Mouse (Mus musculus) stomach, postnatal 0 days (tissue): Measurements from ENCODE around the gene Apool. TPM values are rescaled to one million over a fixed set of nuclear protein-coding genes. Genes with fewer than 3 reads are reported as not detected.

Experiments
- ATAC-seq: fragments of 200-750 bp; cut with Nextera tagmentation; 2 replicates; pipeline ENCODE4 v1.8.0; 2017; ENCODE audit not compliant: low FRiP score, low TSS enrichment
- DNase-seq: peaks from one replicate; pipeline ENCODE4 v3.0.0-alpha.2; 2016; ENCODE audit warnings: low spot score
- H3K27ac ChIP-seq: fragments of 300-500 bp; sonication (generic); replicated peaks from 2 replicates; pipeline ENCODE4 v1.5.1; 2014; ENCODE audit warnings: mild to moderate bottlenecking, control low read depth
- H3K27me3 ChIP-seq: fragments of 300-500 bp; sonication (generic); 2 replicates; pipeline ENCODE4 v1.6.1; 2014; ENCODE audit warnings: low read length; ENCODE audit not compliant: control insufficient read depth, insufficient read depth
- H3K36me3 ChIP-seq: fragments of 300-500 bp; sonication (generic); 2 replicates; pipeline ENCODE4 v1.6.1; 2014; ENCODE audit warnings: low read length, mixed read lengths; ENCODE audit not compliant: control insufficient read depth, insufficient read depth
- H3K4me1 ChIP-seq: fragments of 300-500 bp; sonication (generic); replicated peaks from 2 replicates; pipeline ENCODE4 v1.6.1; 2014; ENCODE audit warnings: antibody characterized with exemption; ENCODE audit not compliant: control insufficient read depth, insufficient read depth
- H3K4me2 ChIP-seq: fragments of 300-500 bp; sonication (generic); replicated peaks from 2 replicates; pipeline ENCODE4 v1.6.1; 2014; ENCODE audit warnings: low read depth, mild to moderate bottlenecking, control low read depth, moderate library complexity
- H3K4me3 ChIP-seq: fragments of 300-500 bp; sonication (generic); 2 replicates; pipeline ENCODE4 v1.5.1; 2014; ENCODE audit warnings: low read depth, low read length, control low read depth
- H3K9ac ChIP-seq: fragments of 300-500 bp; sonication (generic); 2 replicates; pipeline ENCODE4 v1.6.1; 2014; ENCODE audit warnings: mild to moderate bottlenecking, low read length, control low read depth, mixed read lengths
- H3K9me3 ChIP-seq: fragments of 300-500 bp; sonication (generic); 2 replicates; pipeline ENCODE4 v1.6.1; 2016; ENCODE audit warnings: low read length; ENCODE audit not compliant: control insufficient read depth
- CTCF ChIP-seq: IDR thresholded peaks from 2 replicates; pipeline ENCODE4 v1.5.1; 2016; ENCODE audit warnings: antibody characterized with exemption, low read depth, mild to moderate bottlenecking, moderate library complexity
- EP300 ChIP-seq: optimal IDR thresholded peaks from 2 replicates; pipeline ENCODE3; 2016; ENCODE audit warnings: antibody characterized with exemption
- WGBS: fragments of 180-500 bp; shearing (Covaris S2); extraction: QIAGEN DNeasy Blood & Tissue Kit; methylation state at CpG from one replicate; pipeline ENCODE4 v1.1.7; 2014; 5-methylcytosine and 5-hydroxymethylcytosine counted together
- polyA plus RNA-seq: library from polyadenylated mRNA; unstranded; fragments of >200 nt; fragmentation: Nextera tagmentation; extraction: Ambion mirVana; gene quantifications from 2 replicates; pipeline ENCODE4 v1.2.1, GENCODE M21; 2015

The Apool gene
- polyA plus RNA-seq, 1 experiment from 2014 or later, result 38.7 TPM

- ATAC-seq, result no peak
- H3K9me3 ChIP-seq, result no peaks in the 10 kb centered on the region
- no peak overlapping the region for H3K4me2 ChIP-seq
Observed at GRCm38 (mm10) chrX:112412309-112412708, 101.2 kb downstream of the Apool start.

More at GRCm38 (mm10) chrX:112412309-112412708, 101.2 kb downstream of the Apool start:
- WGBS, result 53% methylated on average over 2 of the region's 2 CpGs
- Histone ChIP-seq H3K4me3 (no peak overlapping the region), H3K27me3 (no peaks in the 10 kb centered on the region), H3K4me1 (no peaks in the 10 kb centered on the region), H3K9ac (no peak overlapping the region), H3K36me3 (no peaks in the 10 kb centered on the region), H3K27ac (no peak overlapping the region)
- TF ChIP-seq EP300, result no peak
- TF ChIP-seq CTCF, result no peak
- DNase-seq, result no peak

Other genes starting within 250 kb of the Apool start
- gene 4933403O08Rik, start 72.3 kb upstream of the Apool start, polyA plus RNA-seq, result not detected in 2 replicates
- gene Satl1, start 95.4 kb downstream of the Apool start, polyA plus RNA-seq, result not detected in 2 replicates
- not detected in 2 replicates for gene 2010106E10Rik, start 183.9 kb downstream of the Apool start, polyA plus RNA-seq